Mouse (Mus musculus) cortical plate, adult 2 months (tissue): ENCODE data around the gene Cyp1a2.
A peak's percentile ranks its signal among the peaks of the same experiment; 100 is the strongest.

Source experiments
- CTCF ChIP-seq: fragments of 200-500 bp; IDR thresholded peaks from 2 replicates; pipeline ENCODE4 v1.5.1; 2011; ENCODE audit warnings: mild to moderate bottlenecking, control low read depth, low read length; ENCODE audit not compliant: insufficient read depth; ENCODE audit errors: extremely low read depth
- POLR2A ChIP-seq: fragments of 200-500 bp; IDR thresholded peaks from 2 replicates; pipeline ENCODE4 v1.6.1; 2011; ENCODE audit warnings: mild to moderate bottlenecking, low read length, control low read depth; ENCODE audit not compliant: insufficient read depth; ENCODE audit errors: extremely low read depth

GRCm38 (mm10) chr9:57708068-57708719, 24.7 kb upstream of the Cyp1a2 start, which contains the start of gene Edc3:
- TF ChIP-seq CTCF = no peak
- TF ChIP-seq POLR2A = peak; percentile 79
